Mouse (Mus musculus): ENCODE data around the gene Gm28374.

- TF ChIP-seq CTCF (IDR thresholded peaks at IDR 0.05; ENCODE audit: low read depth): no peak
- no peak for TF ChIP-seq EP300 (IDR thresholded peaks at IDR 0.05; ENCODE audit: low read depth)
Observed at GRCm38 (mm10) chr19:6029426-6029825, 52.6 kb downstream of the Gm28374 start.
